Mouse (Mus musculus): Measurements from ENCODE around the gene 4930430A15Rik. TPM values are rescaled to one million over a fixed set of nuclear protein-coding genes. Genes with fewer than 3 reads are reported as not detected.

Gene 4930430A15Rik
- not detected for total RNA-seq (2021)
- long read RNA-seq, experiment 1, result 0 reads
- long read RNA-seq, experiment 2, result 0 reads

GRCm38 (mm10) chr2:111229502-111229901 is at the start of gene 4930430A15Rik:
Gene 4930430A15Rik (minus strand): TSS chr2:111229602.
- intact Hi-C loops (cut with DNase I), result no loop called here
- DNase-seq, result no peak

GRCm38 (mm10) chr2:111274006-111274405 is 44.6 kb upstream of the 4930430A15Rik start, which contains the start of gene Olfr1277:
Gene Olfr1277 (minus strand): TSS chr2:111274106.
- intact Hi-C loops (cut with DNase I), result no loop called here
- DNase-seq, result no peak

DNA sequence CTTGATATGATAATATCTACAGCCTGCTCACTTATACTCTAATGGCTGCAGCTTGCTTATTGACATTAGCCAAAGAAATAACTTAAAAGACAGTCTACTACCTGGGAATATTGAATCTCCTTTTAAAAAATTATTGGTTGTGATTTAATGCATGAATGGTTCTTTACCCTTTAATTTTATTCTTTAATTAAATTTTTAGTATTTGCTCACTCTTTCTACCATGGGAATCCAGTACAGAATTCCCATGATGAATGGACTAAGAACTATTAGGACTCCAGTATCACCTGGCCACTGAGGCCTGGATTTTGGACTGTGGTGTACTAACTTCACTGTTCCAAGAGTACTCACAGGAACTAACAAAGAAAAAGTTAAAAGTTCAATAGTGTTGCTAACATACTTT is 24.8 kb upstream of the 4930430A15Rik start, which contains the start of gene Olfr1276:
Olfr1276 (plus strand) TSS at position 301 of the 400 bp plus-strand sequence.
- DNase-seq, result no peak
- intact Hi-C loops (cut with DNase I), result no loop called here

- no peak for DNase-seq
Observed at GRCm38 (mm10) chr2:111235186-111235585, 5.8 kb upstream of the 4930430A15Rik start, which contains the start of gene Olfr1275. Gene Olfr1275 (minus strand): TSS chr2:111235286.

DNA sequence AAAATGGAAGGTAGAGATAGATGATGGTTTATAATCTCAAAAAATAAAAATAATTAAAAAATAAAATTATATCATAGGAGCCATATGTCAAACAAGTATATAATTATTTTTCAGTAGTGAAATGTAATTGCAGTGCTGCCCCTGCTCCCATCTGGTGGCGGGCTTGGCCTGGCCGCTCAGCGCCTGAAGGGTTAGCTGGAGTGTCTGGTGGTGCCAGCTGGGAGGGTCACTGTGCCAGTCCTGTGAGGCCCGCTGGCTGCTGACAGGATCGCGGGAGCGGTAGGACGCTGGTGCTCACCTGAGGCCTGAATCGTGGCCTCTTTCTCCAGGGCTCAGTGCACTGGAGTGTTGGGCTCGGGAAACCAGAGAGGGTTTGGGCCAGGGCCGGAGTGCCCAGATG is 47.3 kb downstream of the 4930430A15Rik start:
- DNase-seq, result no peak
- intact Hi-C loops (cut with DNase I), result no loop called here

More at GRCm38 (mm10) chr2:111235186-111235585, 5.8 kb upstream of the 4930430A15Rik start, which contains the start of gene Olfr1275:
- intact Hi-C loops (cut with DNase I), result no loop called here

- DNase-seq, result no peak
- intact Hi-C loops (cut with DNase I), result no loop called here
Observed at GRCm38 (mm10) chr2:111152836-111153235, 76.6 kb downstream of the 4930430A15Rik start, which contains the start of gene Gm15130. Gene Gm15130 (minus strand): TSS chr2:111152936.

DNA sequence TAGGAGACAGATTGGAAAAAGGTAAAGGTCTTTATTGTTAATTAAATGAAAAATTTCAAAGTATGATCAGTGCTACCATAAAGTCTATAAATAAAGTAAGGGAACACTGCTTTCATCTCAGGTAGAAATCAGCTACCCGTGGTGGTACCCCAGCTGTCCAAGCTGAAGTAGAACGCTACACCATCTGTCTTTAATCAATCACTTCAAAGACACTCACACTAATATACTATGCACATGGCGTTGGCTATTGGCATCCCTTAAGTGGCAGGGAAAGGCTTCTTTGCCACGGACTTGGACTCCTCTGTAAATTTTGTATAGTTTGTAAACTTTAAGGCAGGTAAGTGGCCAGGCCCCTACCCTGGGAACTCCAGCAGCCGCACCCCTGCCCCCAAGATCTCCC is 93.7 kb downstream of the 4930430A15Rik start:
- DNase-seq, result no peak
- intact Hi-C loops (cut with DNase I), result no loop called here

Other genes starting within 250 kb of the 4930430A15Rik start
- gene Gm13941, start 123.6 kb downstream of the 4930430A15Rik start, total RNA-seq (2021), result not detected
- gene Gm15130, start 76.7 kb downstream of the 4930430A15Rik start, total RNA-seq (2021), result not detected
- gene Olfr1275, start 5.7 kb upstream of the 4930430A15Rik start, total RNA-seq (2021), result not detected
- gene Olfr1276, start 24.9 kb upstream of the 4930430A15Rik start, total RNA-seq (2021), result not detected
- not detected for gene Olfr1277, start 44.5 kb upstream of the 4930430A15Rik start, total RNA-seq (2021)
- gene Olfr1278, start 60.5 kb upstream of the 4930430A15Rik start, total RNA-seq (2021), result not detected
- not detected for gene Olfr1279, start 71.0 kb upstream of the 4930430A15Rik start, total RNA-seq (2021)
- not detected for gene Olfr1280, start 84.4 kb upstream of the 4930430A15Rik start, total RNA-seq (2021)
- gene Olfr1281, start 96.9 kb upstream of the 4930430A15Rik start, total RNA-seq (2021), result not detected
- gene Olfr1282, start 106.5 kb upstream of the 4930430A15Rik start, total RNA-seq (2021), result not detected
- not detected for gene Olfr1283, start 137.2 kb upstream of the 4930430A15Rik start, total RNA-seq (2021)
- gene Olfr1284, start 145.9 kb upstream of the 4930430A15Rik start, total RNA-seq (2021), result not detected
- gene Olfr1286, start 193.5 kb upstream of the 4930430A15Rik start, total RNA-seq (2021), result not detected
- not detected for gene Olfr1287, start 219.5 kb upstream of the 4930430A15Rik start, total RNA-seq (2021)
- gene Olfr1288, start 244.5 kb upstream of the 4930430A15Rik start, total RNA-seq (2021), result not detected

Data from gastrocnemius, postnatal 36 days (tissue).